Mouse (Mus musculus): ENCODE measurements at regions not wholly inside any gene's neighbourhood (a gene's known extent, or its start where the extent isn't known, plus 50 kb on each side); places are given as distances from the start of the nearest gene placed in this dataset.

DNA sequence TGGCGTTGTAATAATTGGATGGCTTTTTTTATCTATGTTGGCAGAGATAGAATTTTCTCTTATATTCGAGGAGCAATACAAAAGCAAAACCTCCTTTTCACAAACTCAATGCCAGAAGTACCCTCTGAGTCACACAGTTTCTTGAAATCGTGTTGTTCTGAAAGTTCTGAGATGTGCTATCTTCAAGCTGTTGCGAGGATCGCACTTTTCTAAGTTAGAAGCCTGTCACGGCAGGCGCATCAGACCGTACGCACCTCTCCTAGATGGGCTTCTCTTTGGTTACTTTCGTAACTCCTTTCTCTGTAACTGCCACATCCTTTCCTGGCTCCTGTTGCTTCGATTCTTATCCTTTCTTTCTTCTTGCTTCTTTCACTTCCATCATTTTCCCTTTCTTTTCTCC lies 271.2 kb upstream of the Arrdc3 start:
- WGBS: 87% methylated on average over 11 of the region's 11 CpGs
- Histone ChIP-seq H3K27ac (replicated peaks; ENCODE audit: low read depth, low read length) (no peak overlapping the region), H3K4me1 (ENCODE audit: control insufficient read depth, insufficient read depth, low read length) (no peaks in the 10 kb centered on the region), H3K4me3 (ENCODE audit: low read depth, low read length) (no peak overlapping the region), H3K9me3 (ENCODE audit: control insufficient read depth, low read length) (no peaks in the 10 kb centered on the region), H3K27me3 (replicated peaks; ENCODE audit: control insufficient read depth, insufficient read depth, low read length) (no peaks in the 10 kb centered on the region), H3K9ac (ENCODE audit: low read depth, low read length) (no peak overlapping the region), H3K36me3 (ENCODE audit: control insufficient read depth, insufficient read depth, low read length) (no peaks in the 10 kb centered on the region), H3K4me2 (ENCODE audit: low read depth, low read length) (no peak overlapping the region)
- no peak for ATAC-seq (ENCODE audit: low read depth)
- no peak for DNase-seq (ENCODE audit: low spot score)

DNA sequence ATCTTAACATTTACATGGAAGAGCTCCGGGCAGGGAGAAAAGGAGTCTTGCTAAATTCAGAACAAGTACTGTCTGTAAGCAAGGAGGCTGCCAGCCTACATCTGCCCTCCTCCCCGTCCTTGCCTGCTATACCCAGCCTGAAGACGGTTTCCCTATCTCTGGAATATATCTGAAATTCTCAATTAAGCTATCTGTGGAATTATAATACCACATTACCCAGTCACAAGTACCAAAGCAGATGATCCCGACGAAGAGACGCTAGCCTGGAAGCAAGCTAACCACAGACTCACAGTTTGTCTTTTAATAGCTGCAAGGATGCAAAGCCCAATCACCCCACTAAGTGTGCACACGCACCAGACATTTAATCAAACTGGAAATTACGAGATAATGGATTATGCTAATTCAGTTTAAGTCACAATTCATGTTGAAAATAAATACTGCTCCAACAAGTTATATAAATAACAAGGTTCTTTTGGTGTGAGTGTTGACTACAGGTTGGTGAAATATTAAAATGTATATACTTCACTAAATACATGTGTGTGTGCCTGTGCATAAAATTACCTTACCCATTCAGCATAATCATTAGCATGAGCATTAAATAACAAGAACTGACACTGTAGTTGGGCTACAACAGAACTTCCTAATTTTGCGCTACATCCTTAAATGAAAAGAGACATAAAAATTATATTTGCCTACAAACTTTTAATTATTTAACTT lies 269.9 kb upstream of the Arrdc3 start:
- Histone ChIP-seq H3K9ac (ENCODE audit: low read depth, low read length) (no peak overlapping the region), H3K4me2 (ENCODE audit: low read depth, low read length) (no peak overlapping the region), H3K4me3 (ENCODE audit: low read depth, low read length) (no peak overlapping the region), H3K27ac (replicated peaks; ENCODE audit: low read depth, low read length) (no peak overlapping the region), H3K36me3 (ENCODE audit: control insufficient read depth, insufficient read depth, low read length) (no peaks in the 10 kb centered on the region), H3K4me1 (ENCODE audit: control insufficient read depth, insufficient read depth, low read length) (no peaks in the 10 kb centered on the region), H3K9me3 (ENCODE audit: control insufficient read depth, low read length) (no peaks in the 10 kb centered on the region), H3K27me3 (replicated peaks; ENCODE audit: control insufficient read depth, insufficient read depth, low read length) (no peaks in the 10 kb centered on the region)
- 73% methylated on average over 9 of the region's 9 CpGs for WGBS
- no peak for DNase-seq (ENCODE audit: low spot score)
- no peak for ATAC-seq (ENCODE audit: low read depth)

DNA sequence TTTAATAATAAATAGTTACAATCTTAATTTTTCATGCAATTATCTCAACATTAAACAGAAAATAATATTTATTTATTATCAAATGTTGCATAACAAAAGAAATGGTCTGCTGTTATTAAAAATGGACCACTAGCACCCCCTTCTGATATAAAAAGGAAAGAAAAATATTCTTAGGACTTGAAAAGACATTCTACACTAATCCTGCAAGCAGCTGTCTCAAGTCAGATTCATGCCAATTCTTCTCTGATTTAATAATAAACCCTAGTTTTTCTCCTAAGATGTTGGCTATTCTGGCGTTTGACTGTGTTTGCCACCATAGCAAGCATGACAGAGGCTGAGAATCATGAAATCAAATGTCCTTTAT lies 269.3 kb upstream of the Arrdc3 start:
- WGBS: 24% methylated on average over 1 of the region's 1 CpGs
- Histone ChIP-seq H3K27ac (replicated peaks; ENCODE audit: low read depth, low read length) (no peak overlapping the region), H3K27me3 (replicated peaks; ENCODE audit: control insufficient read depth, insufficient read depth, low read length) (no peaks in the 10 kb centered on the region), H3K4me1 (ENCODE audit: control insufficient read depth, insufficient read depth, low read length) (no peaks in the 10 kb centered on the region), H3K9me3 (ENCODE audit: control insufficient read depth, low read length) (no peaks in the 10 kb centered on the region), H3K9ac (ENCODE audit: low read depth, low read length) (no peak overlapping the region), H3K36me3 (ENCODE audit: control insufficient read depth, insufficient read depth, low read length) (no peaks in the 10 kb centered on the region), H3K4me3 (ENCODE audit: low read depth, low read length) (no peak overlapping the region), H3K4me2 (ENCODE audit: low read depth, low read length) (no peak overlapping the region)
- peak; percentile 43 for DNase-seq (ENCODE audit: low spot score)
- ATAC-seq (ENCODE audit: low read depth): no peak

DNA sequence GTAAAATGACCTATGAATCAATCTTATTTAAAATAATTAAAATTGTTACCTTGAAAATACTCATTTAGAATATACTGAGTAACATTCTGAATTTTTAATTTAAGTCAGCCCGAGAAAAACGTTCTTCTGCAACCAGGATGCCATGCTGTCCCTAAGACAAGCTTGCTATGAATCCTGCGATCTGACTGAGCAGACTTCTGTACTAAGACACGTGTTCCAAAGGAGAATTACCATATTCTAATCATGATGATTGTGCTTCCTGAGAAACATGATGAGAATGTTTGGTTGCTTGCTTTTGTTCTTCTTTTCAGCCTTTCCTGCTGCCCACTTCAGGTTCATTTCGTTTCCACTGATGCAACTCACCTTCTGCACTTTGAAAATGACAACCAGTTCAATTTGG lies 268.2 kb upstream of the Arrdc3 start:
- no peak overlapping the region for H3K9ac ChIP-seq (ENCODE audit: low read depth, low read length)
- H3K27ac ChIP-seq (replicated peaks; ENCODE audit: low read depth, low read length): no peak overlapping the region
- H3K27me3 ChIP-seq (replicated peaks; ENCODE audit: control insufficient read depth, insufficient read depth, low read length): no peaks in the 10 kb centered on the region
- whole genome bisulfite sequencing: 65% methylated on average over 5 of the region's 5 CpGs
- H3K4me2 ChIP-seq (ENCODE audit: low read depth, low read length): no peak overlapping the region
- H3K4me3 ChIP-seq (ENCODE audit: low read depth, low read length): no peak overlapping the region
- no peaks in the 10 kb centered on the region for H3K4me1 ChIP-seq (ENCODE audit: control insufficient read depth, insufficient read depth, low read length)
- ATAC-seq (ENCODE audit: low read depth) (no peak), DNase-seq (ENCODE audit: low spot score) (no peak)
- no peaks in the 10 kb centered on the region for H3K36me3 ChIP-seq (ENCODE audit: control insufficient read depth, insufficient read depth, low read length)
- no peaks in the 10 kb centered on the region for H3K9me3 ChIP-seq (ENCODE audit: control insufficient read depth, low read length)

DNA sequence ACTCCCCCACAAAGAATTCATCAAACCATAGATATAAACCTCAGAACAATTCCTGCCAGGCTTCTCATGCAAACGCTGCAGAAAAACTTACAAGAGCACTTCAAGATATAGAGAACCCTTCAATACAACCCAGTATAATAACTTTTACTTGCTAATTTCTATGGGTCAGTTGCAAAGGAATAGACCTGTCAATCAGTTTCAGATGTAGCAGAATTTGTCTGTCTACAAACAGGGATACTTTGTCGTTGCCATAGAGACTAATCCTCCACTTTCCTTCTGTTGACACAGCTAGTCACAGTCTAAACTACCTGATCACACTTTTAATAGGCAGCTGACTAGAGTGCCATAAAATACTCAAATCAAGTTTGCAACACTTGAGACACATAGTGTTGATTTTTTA lies 260.2 kb upstream of the Arrdc3 start:
- H3K4me2 ChIP-seq (ENCODE audit: low read depth, low read length): no peak overlapping the region
- no peak overlapping the region for H3K4me3 ChIP-seq (ENCODE audit: low read depth, low read length)
- ATAC-seq (ENCODE audit: low read depth) (no peak), DNase-seq (ENCODE audit: low spot score) (peak; percentile 8)
- H3K36me3 ChIP-seq (ENCODE audit: control insufficient read depth, insufficient read depth, low read length): no peaks in the 10 kb centered on the region
- 46% methylated on average over 2 of the region's 2 CpGs for WGBS
- no peak overlapping the region for H3K9ac ChIP-seq (ENCODE audit: low read depth, low read length)
- H3K27ac ChIP-seq (replicated peaks; ENCODE audit: low read depth, low read length): no peak overlapping the region
- no peaks in the 10 kb centered on the region for H3K27me3 ChIP-seq (replicated peaks; ENCODE audit: control insufficient read depth, insufficient read depth, low read length)
- H3K4me1 ChIP-seq (ENCODE audit: control insufficient read depth, insufficient read depth, low read length): no peaks in the 10 kb centered on the region
- H3K9me3 ChIP-seq (ENCODE audit: control insufficient read depth, low read length): no peaks in the 10 kb centered on the region

DNA sequence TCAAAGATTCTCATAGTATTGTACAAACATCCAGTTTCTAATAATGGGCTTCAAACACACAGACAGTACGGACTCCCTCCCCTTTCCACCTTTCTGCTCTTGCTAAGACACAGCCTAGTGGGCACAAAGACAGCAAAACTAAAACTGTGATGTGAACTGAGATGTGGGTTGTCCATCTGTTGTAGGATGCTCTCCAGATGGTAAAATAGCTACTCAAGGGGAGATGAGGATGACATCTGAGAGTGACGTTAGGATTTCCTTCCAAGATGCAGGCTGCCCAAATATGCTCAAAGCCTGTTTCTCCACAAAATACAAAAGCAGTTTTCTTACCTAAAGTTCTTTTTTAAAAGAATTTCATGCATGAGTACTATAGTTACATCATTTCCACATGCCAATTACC lies 241.8 kb upstream of the Arrdc3 start:
- no peak for DNase-seq (ENCODE audit: low spot score)
- no peaks in the 10 kb centered on the region for H3K4me1 ChIP-seq (ENCODE audit: control insufficient read depth, insufficient read depth, low read length)
- no peaks in the 10 kb centered on the region for H3K36me3 ChIP-seq (ENCODE audit: control insufficient read depth, insufficient read depth, low read length)
- H3K27me3 ChIP-seq (replicated peaks; ENCODE audit: control insufficient read depth, insufficient read depth, low read length): no peaks in the 10 kb centered on the region
- H3K9me3 ChIP-seq (ENCODE audit: control insufficient read depth, low read length): no peaks in the 10 kb centered on the region
- 55% methylated on average over 2 of the region's 2 CpGs for WGBS
- ATAC-seq (ENCODE audit: low read depth): no peak
- no peak overlapping the region for H3K4me2 ChIP-seq (ENCODE audit: low read depth, low read length)
- H3K27ac ChIP-seq (replicated peaks; ENCODE audit: low read depth, low read length): no peak overlapping the region
- H3K4me3 ChIP-seq (ENCODE audit: low read depth, low read length): no peak overlapping the region
- H3K9ac ChIP-seq (ENCODE audit: low read depth, low read length): no peak overlapping the region

DNA sequence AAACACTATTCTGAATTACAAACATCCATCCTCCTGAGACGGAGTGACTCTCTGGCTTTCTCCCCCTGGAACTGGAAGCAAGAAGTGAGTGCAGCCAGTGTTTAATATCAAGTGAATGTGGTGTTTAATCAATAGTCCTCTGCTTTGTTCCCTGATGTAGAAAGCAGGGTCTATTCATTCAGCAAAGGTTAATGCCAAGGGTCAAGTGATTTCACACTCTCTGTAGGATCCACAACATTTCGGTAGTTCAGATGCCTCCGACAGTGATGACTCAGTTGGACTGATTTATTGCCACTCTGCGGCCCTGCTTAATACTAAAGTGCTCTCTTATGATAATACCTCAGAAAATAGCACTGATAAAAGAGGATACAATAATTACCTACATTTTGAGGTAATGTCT lies 235.6 kb upstream of the Arrdc3 start:
- 49% methylated on average over 4 of the region's 4 CpGs for WGBS
- DNase-seq (ENCODE audit: low spot score) (no peak), ATAC-seq (ENCODE audit: low read depth) (no peak)
- Histone ChIP-seq H3K36me3 (ENCODE audit: control insufficient read depth, insufficient read depth, low read length) (no peaks in the 10 kb centered on the region), H3K9ac (ENCODE audit: low read depth, low read length) (no peak overlapping the region), H3K9me3 (ENCODE audit: control insufficient read depth, low read length) (no peaks in the 10 kb centered on the region), H3K27me3 (replicated peaks; ENCODE audit: control insufficient read depth, insufficient read depth, low read length) (no peaks in the 10 kb centered on the region), H3K4me2 (ENCODE audit: low read depth, low read length) (no peak overlapping the region), H3K4me3 (ENCODE audit: low read depth, low read length) (no peak overlapping the region), H3K27ac (replicated peaks; ENCODE audit: low read depth, low read length) (no peak overlapping the region), H3K4me1 (ENCODE audit: control insufficient read depth, insufficient read depth, low read length) (no peaks in the 10 kb centered on the region)

DNA sequence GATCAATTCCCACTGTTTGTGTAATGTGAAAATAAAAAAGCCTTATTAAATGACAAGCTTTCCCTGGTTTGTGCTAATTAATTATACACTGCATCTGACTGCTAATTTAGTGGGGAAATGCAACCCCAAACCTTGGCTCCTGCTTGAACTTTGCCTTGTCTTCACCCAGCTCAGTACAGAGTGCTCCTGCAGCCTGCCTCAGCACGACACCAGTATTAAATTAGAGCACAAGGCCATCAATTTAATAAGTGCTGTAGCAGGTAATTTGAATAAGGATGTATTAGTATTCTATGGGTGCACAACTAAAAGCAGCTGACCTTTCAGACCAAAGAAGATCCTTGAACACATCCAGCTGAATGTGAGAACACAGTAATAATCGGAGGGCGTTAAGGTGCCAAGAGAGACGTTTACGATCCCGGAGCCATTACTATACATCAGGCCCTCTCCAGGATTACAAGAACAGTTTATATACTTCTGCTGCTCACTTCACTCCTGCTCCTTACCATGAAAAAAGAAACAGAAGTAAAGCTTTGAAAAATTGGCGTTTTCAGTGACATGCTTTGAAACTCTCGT lies 230.1 kb upstream of the Arrdc3 start:
- no peak overlapping the region for H3K4me3 ChIP-seq (ENCODE audit: low read depth, low read length)
- no peak overlapping the region for H3K9ac ChIP-seq (ENCODE audit: low read depth, low read length)
- WGBS: 81% methylated on average over 8 of the region's 8 CpGs
- H3K9me3 ChIP-seq (ENCODE audit: control insufficient read depth, low read length): no peaks in the 10 kb centered on the region
- H3K4me1 ChIP-seq (ENCODE audit: control insufficient read depth, insufficient read depth, low read length): no peaks in the 10 kb centered on the region
- no peaks in the 10 kb centered on the region for H3K27me3 ChIP-seq (replicated peaks; ENCODE audit: control insufficient read depth, insufficient read depth, low read length)
- no peak overlapping the region for H3K4me2 ChIP-seq (ENCODE audit: low read depth, low read length)
- no peak overlapping the region for H3K27ac ChIP-seq (replicated peaks; ENCODE audit: low read depth, low read length)
- ATAC-seq (ENCODE audit: low read depth): no peak
- no peak for DNase-seq (ENCODE audit: low spot score)
- no peaks in the 10 kb centered on the region for H3K36me3 ChIP-seq (ENCODE audit: control insufficient read depth, insufficient read depth, low read length)

DNA sequence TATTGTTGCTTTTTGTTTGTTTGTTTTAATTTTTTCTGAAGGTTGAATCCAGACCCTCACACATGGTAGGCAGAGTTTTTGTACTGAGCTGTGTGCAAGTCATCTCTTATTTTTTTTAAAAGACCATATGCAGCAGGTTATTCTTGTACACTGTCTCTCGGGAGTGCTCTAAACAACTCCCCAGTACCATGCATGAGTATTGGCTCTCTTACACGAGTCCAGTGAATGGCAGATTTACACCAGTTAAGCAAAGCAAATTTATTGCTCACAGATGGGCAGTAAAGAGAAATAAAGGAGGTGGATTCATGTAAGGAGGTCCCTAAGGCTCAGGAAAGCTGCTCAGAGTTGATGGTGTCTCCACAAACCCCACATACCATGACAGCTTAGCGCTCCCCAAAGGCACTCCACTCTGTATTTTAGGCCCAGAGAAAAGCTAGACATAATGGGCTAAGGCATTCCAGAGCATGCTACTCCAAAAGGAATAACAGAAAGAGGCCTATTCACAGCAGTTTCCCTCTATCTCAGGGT lies 216.9 kb upstream of the Arrdc3 start:
- Histone ChIP-seq H3K36me3 (ENCODE audit: control insufficient read depth, insufficient read depth, low read length) (no peaks in the 10 kb centered on the region), H3K27ac (replicated peaks; ENCODE audit: low read depth, low read length) (no peak overlapping the region), H3K4me2 (ENCODE audit: low read depth, low read length) (no peak overlapping the region), H3K9ac (ENCODE audit: low read depth, low read length) (no peak overlapping the region), H3K4me3 (ENCODE audit: low read depth, low read length) (no peak overlapping the region), H3K9me3 (ENCODE audit: control insufficient read depth, low read length) (no peaks in the 10 kb centered on the region), H3K27me3 (replicated peaks; ENCODE audit: control insufficient read depth, insufficient read depth, low read length) (no peaks in the 10 kb centered on the region), H3K4me1 (ENCODE audit: control insufficient read depth, insufficient read depth, low read length) (no peaks in the 10 kb centered on the region)
- DNase-seq (ENCODE audit: low spot score) (peak; percentile 4), ATAC-seq (ENCODE audit: low read depth) (no peak)
- 41% methylated on average over 3 of the region's 3 CpGs for WGBS

Measured in embryonic facial prominence, embryonic 14.5 days (tissue).